Mouse (Mus musculus): Measurements from ENCODE around the gene H2-Ob. TPM values are rescaled to one million over a fixed set of nuclear protein-coding genes. Genes with fewer than 3 reads are reported as not detected.

H2-Ob gene
- polyA plus RNA-seq, 1 experiment from 2014 or later = 0.24 TPM

GRCm38 (mm10) chr17:34268748-34269147, 30.0 kb downstream of the H2-Ob start:
- no peak for ATAC-seq (ENCODE audit: low read depth)
- Histone ChIP-seq H3K27me3 (replicated peaks; ENCODE audit: control insufficient read depth, insufficient read depth, low read length) (peaks cover 19% of the 10 kb centered on the region), H3K4me3 (ENCODE audit: low read depth, low read length) (no peak overlapping the region), H3K9me3 (ENCODE audit: control insufficient read depth, low read length) (no peaks in the 10 kb centered on the region), H3K36me3 (ENCODE audit: control insufficient read depth, insufficient read depth, low read length) (no peaks in the 10 kb centered on the region), H3K9ac (ENCODE audit: low read depth, low read length) (no peak overlapping the region), H3K4me1 (ENCODE audit: control insufficient read depth, insufficient read depth, low read length) (peaks cover 7% of the 10 kb centered on the region), H3K4me2 (ENCODE audit: low read depth, low read length) (no peak overlapping the region), H3K27ac (replicated peaks; ENCODE audit: low read depth, low read length) (no peak overlapping the region)
- 81% methylated on average over 2 of the region's 2 CpGs for WGBS
- DNase-seq (ENCODE audit: low spot score) = no peak

GRCm38 (mm10) chr17:34269817-34270216, 31.1 kb downstream of the H2-Ob start:
- DNase-seq (ENCODE audit: low spot score) = no peak
- Histone ChIP-seq H3K4me1 (ENCODE audit: control insufficient read depth, insufficient read depth, low read length) (peaks cover 3% of the 10 kb centered on the region; the same call in 1 of the 2 replicates), H3K4me2 (ENCODE audit: low read depth, low read length) (no peak overlapping the region), H3K36me3 (ENCODE audit: control insufficient read depth, insufficient read depth, low read length) (no peaks in the 10 kb centered on the region), H3K9ac (ENCODE audit: low read depth, low read length) (no peak overlapping the region), H3K27ac (replicated peaks; ENCODE audit: low read depth, low read length) (no peak overlapping the region), H3K9me3 (ENCODE audit: control insufficient read depth, low read length) (no peaks in the 10 kb centered on the region), H3K4me3 (ENCODE audit: low read depth, low read length) (no peak overlapping the region), H3K27me3 (replicated peaks; ENCODE audit: control insufficient read depth, insufficient read depth, low read length) (peaks cover 9% of the 10 kb centered on the region)
- 67% methylated on average over 4 of the region's 4 CpGs for WGBS
- ATAC-seq (ENCODE audit: low read depth) = no peak

GRCm38 (mm10) chr17:34270230-34270629, 31.5 kb downstream of the H2-Ob start:
- Histone ChIP-seq H3K27ac (replicated peaks; ENCODE audit: low read depth, low read length) (no peak overlapping the region), H3K4me3 (ENCODE audit: low read depth, low read length) (no peak overlapping the region), H3K9me3 (ENCODE audit: control insufficient read depth, low read length) (no peaks in the 10 kb centered on the region), H3K27me3 (replicated peaks; ENCODE audit: control insufficient read depth, insufficient read depth, low read length) (peaks cover 5% of the 10 kb centered on the region), H3K36me3 (ENCODE audit: control insufficient read depth, insufficient read depth, low read length) (no peaks in the 10 kb centered on the region), H3K4me1 (ENCODE audit: control insufficient read depth, insufficient read depth, low read length) (no peaks in the 10 kb centered on the region), H3K4me2 (ENCODE audit: low read depth, low read length) (no peak overlapping the region), H3K9ac (ENCODE audit: low read depth, low read length) (no peak overlapping the region)
- 82% methylated on average over 2 of the region's 2 CpGs for WGBS
- no peak for ATAC-seq (ENCODE audit: low read depth)
- DNase-seq (ENCODE audit: low spot score) = no peak

- Histone ChIP-seq H3K9ac (ENCODE audit: low read depth, low read length) (no peak overlapping the region), H3K4me2 (ENCODE audit: low read depth, low read length) (no peak overlapping the region), H3K27me3 (replicated peaks; ENCODE audit: control insufficient read depth, insufficient read depth, low read length) (no peaks in the 10 kb centered on the region), H3K4me3 (ENCODE audit: low read depth, low read length) (no peak overlapping the region), H3K9me3 (ENCODE audit: control insufficient read depth, low read length) (no peaks in the 10 kb centered on the region), H3K36me3 (ENCODE audit: control insufficient read depth, insufficient read depth, low read length) (no peaks in the 10 kb centered on the region), H3K4me1 (ENCODE audit: control insufficient read depth, insufficient read depth, low read length) (no peaks in the 10 kb centered on the region), H3K27ac (replicated peaks; ENCODE audit: low read depth, low read length) (no peak overlapping the region)
- no peak for ATAC-seq (ENCODE audit: low read depth)
- whole genome bisulfite sequencing = 76% methylated on average over 2 of the region's 2 CpGs
- DNase-seq (ENCODE audit: low spot score) = no peak
These were observed 32.2 kb downstream of the H2-Ob start for GRCm38 (mm10) chr17:34270940-34271339.

GRCm38 (mm10) chr17:34272102-34272501, 33.4 kb downstream of the H2-Ob start:
- no peaks in the 10 kb centered on the region for H3K36me3 ChIP-seq (ENCODE audit: control insufficient read depth, insufficient read depth, low read length)
- no peaks in the 10 kb centered on the region for H3K9me3 ChIP-seq (ENCODE audit: control insufficient read depth, low read length)
- no peak overlapping the region for H3K4me2 ChIP-seq (ENCODE audit: low read depth, low read length)
- H3K4me3 ChIP-seq (ENCODE audit: low read depth, low read length) = no peak overlapping the region
- H3K27ac ChIP-seq (replicated peaks; ENCODE audit: low read depth, low read length) = no peak overlapping the region
- H3K9ac ChIP-seq (ENCODE audit: low read depth, low read length) = no peak overlapping the region
- H3K27me3 ChIP-seq (replicated peaks; ENCODE audit: control insufficient read depth, insufficient read depth, low read length) = no peaks in the 10 kb centered on the region
- ATAC-seq (ENCODE audit: low read depth) = no peak
- DNase-seq (ENCODE audit: low spot score) = no peak
- 87% methylated on average over 1 of the region's 1 CpGs for WGBS
- H3K4me1 ChIP-seq (ENCODE audit: control insufficient read depth, insufficient read depth, low read length) = no peaks in the 10 kb centered on the region

DNA sequence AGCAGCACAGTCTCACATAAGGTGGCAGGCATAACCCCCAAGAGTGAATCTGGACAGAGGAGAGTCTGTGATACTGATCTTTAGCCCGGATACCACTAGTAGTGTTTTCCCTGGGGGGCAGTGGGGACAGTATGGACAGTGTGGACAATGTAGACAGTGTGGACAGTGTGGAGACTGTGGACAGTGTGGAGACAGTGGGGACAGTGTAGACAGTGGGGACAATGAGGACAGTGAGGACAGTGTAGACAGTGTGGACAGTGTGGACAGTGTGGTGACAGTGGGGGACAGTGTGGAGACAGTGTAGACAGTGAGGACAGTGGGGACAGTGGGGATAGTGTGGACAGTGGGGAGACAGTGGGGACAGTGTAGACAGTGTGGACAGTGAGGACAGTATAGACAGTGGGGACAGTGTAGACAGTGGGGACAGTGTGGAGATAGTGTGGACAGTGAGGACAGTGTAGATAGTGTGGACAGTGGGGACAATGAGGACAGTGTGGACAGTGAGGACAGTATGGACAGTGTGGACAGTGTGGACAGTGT, 41.9 kb downstream of the H2-Ob start:
- Histone ChIP-seq H3K36me3 (ENCODE audit: control insufficient read depth, insufficient read depth, low read length) (no peaks in the 10 kb centered on the region), H3K4me1 (ENCODE audit: control insufficient read depth, insufficient read depth, low read length) (no peaks in the 10 kb centered on the region), H3K27me3 (replicated peaks; ENCODE audit: control insufficient read depth, insufficient read depth, low read length) (no peaks in the 10 kb centered on the region), H3K9ac (ENCODE audit: low read depth, low read length) (no peak overlapping the region), H3K4me3 (ENCODE audit: low read depth, low read length) (no peak overlapping the region), H3K4me2 (ENCODE audit: low read depth, low read length) (no peak overlapping the region), H3K9me3 (ENCODE audit: control insufficient read depth, low read length) (no peaks in the 10 kb centered on the region), H3K27ac (replicated peaks; ENCODE audit: low read depth, low read length) (no peak overlapping the region)
- WGBS = 67% methylated on average over 1 of the region's 1 CpGs
- DNase-seq (ENCODE audit: low spot score) = no peak
- ATAC-seq (ENCODE audit: low read depth) = no peak

GRCm38 (mm10) chr17:34281836-34282235, 43.1 kb downstream of the H2-Ob start:
- DNase-seq (ENCODE audit: low spot score) = no peak
- Histone ChIP-seq H3K27ac (replicated peaks; ENCODE audit: low read depth, low read length) (no peak overlapping the region), H3K4me1 (ENCODE audit: control insufficient read depth, insufficient read depth, low read length) (no peaks in the 10 kb centered on the region), H3K9ac (ENCODE audit: low read depth, low read length) (no peak overlapping the region), H3K4me2 (ENCODE audit: low read depth, low read length) (no peak overlapping the region), H3K36me3 (ENCODE audit: control insufficient read depth, insufficient read depth, low read length) (no peaks in the 10 kb centered on the region), H3K4me3 (ENCODE audit: low read depth, low read length) (no peak overlapping the region), H3K27me3 (replicated peaks; ENCODE audit: control insufficient read depth, insufficient read depth, low read length) (no peaks in the 10 kb centered on the region), H3K9me3 (ENCODE audit: control insufficient read depth, low read length) (no peaks in the 10 kb centered on the region)
- WGBS = 76% methylated on average over 1 of the region's 1 CpGs
- ATAC-seq (ENCODE audit: low read depth) = no peak

DNA sequence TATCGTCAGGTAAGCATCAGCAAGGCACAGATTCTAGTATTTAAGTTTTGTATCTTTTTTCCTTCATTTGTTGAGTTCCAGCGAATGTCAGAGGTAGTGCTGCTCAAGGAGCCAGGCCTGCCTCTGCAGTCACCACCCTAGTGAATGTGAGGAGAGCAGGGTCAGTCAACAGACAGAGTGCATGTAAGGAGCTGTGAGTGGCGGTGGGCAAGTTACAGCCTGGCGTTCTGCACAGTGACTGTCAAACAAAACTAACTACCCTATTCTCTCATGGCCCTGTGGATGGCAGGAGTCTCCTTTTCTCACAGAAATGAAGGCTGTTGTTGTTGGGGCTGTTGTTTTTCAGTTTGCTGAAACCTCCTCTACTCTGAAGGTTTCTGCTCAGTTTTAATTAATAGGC, 46.7 kb downstream of the H2-Ob start:
- H3K4me3 ChIP-seq (ENCODE audit: low read depth, low read length) = no peak overlapping the region
- H3K27ac ChIP-seq (replicated peaks; ENCODE audit: low read depth, low read length) = no peak overlapping the region
- no peak overlapping the region for H3K9ac ChIP-seq (ENCODE audit: low read depth, low read length)
- no peak for ATAC-seq (ENCODE audit: low read depth)
- H3K36me3 ChIP-seq (ENCODE audit: control insufficient read depth, insufficient read depth, low read length) = no peaks in the 10 kb centered on the region
- no peaks in the 10 kb centered on the region for H3K27me3 ChIP-seq (replicated peaks; ENCODE audit: control insufficient read depth, insufficient read depth, low read length)
- H3K4me1 ChIP-seq (ENCODE audit: control insufficient read depth, insufficient read depth, low read length) = no peaks in the 10 kb centered on the region
- DNase-seq (ENCODE audit: low spot score) = no peak
- WGBS = 78% methylated on average over 4 of the region's 4 CpGs
- H3K9me3 ChIP-seq (ENCODE audit: control insufficient read depth, low read length) = no peaks in the 10 kb centered on the region
- no peak overlapping the region for H3K4me2 ChIP-seq (ENCODE audit: low read depth, low read length)

- H3K9me3 ChIP-seq (ENCODE audit: control insufficient read depth, low read length) = no peaks in the 10 kb centered on the region
- H3K4me1 ChIP-seq (ENCODE audit: control insufficient read depth, insufficient read depth, low read length) = no peaks in the 10 kb centered on the region
- no peaks in the 10 kb centered on the region for H3K36me3 ChIP-seq (ENCODE audit: control insufficient read depth, insufficient read depth, low read length)
- no peak overlapping the region for H3K27ac ChIP-seq (replicated peaks; ENCODE audit: low read depth, low read length)
- H3K27me3 ChIP-seq (replicated peaks; ENCODE audit: control insufficient read depth, insufficient read depth, low read length) = no peaks in the 10 kb centered on the region
- H3K9ac ChIP-seq (ENCODE audit: low read depth, low read length) = no peak overlapping the region
- ATAC-seq (ENCODE audit: low read depth) (no peak), DNase-seq (ENCODE audit: low spot score) (no peak)
- no peak overlapping the region for H3K4me3 ChIP-seq (ENCODE audit: low read depth, low read length)
- 28% methylated on average over 4 of the region's 4 CpGs for WGBS
- no peak overlapping the region for H3K4me2 ChIP-seq (ENCODE audit: low read depth, low read length)
These were observed 47.1 kb downstream of the H2-Ob start for GRCm38 (mm10) chr17:34285848-34286247.

Data from embryonic facial prominence, embryonic 14.5 days (tissue).